Mouse (Mus musculus): ENCODE results near the gene Vmn2r8. TPM values are rescaled to one million over a fixed set of nuclear protein-coding genes. Genes with fewer than 3 reads are reported as not detected.

Gene Vmn2r8
- total RNA-seq, 2 experiments from 2014 or later = not detected

Other genes with a start within 250 kb of the Vmn2r8 start
- gene Gak, start 179.1 kb downstream of the Vmn2r8 start, total RNA-seq (2021) = 10 to 100 TPM; 27.5 to 31.3 TPM
- 10 to 100 TPM; 10.0 to 10.2 TPM for gene Tmem175, start 179.1 kb downstream of the Vmn2r8 start, total RNA-seq (2021)
- gene Idua, start 148.5 kb downstream of the Vmn2r8 start, total RNA-seq (2021) = 10 to 100 TPM; 16.7 to 16.9 TPM
- gene Dgkq, start 139.2 kb downstream of the Vmn2r8 start, total RNA-seq (2021) = 10 to 100 TPM; 12.5 to 12.8 TPM
- not detected for gene Slc26a1, start 133.3 kb downstream of the Vmn2r8 start, total RNA-seq (2021)
- 10 to 100 TPM; 16.6 to 16.9 TPM for gene Fgfrl1, start 116.5 kb downstream of the Vmn2r8 start, total RNA-seq (2021)
- not detected for gene Rnf212, start 33.9 kb downstream of the Vmn2r8 start, total RNA-seq (2021)
- not detected for gene Tmed11, start 13.5 kb downstream of the Vmn2r8 start, total RNA-seq (2021)
- not detected for gene Vmn2r9, start 43.8 kb upstream of the Vmn2r8 start, total RNA-seq (2021)
- gene Vmn2r10, start 197.7 kb upstream of the Vmn2r8 start, total RNA-seq (2021) = not detected